Mouse (Mus musculus) midbrain, postnatal 0 days (tissue): ENCODE data around the gene Guca2a. TPM values are rescaled to one million over a fixed set of nuclear protein-coding genes. Genes with fewer than 3 reads are reported as not detected.

Experiments used
- ATAC-seq: fragments of 200-750 bp; cut with Nextera tagmentation; 2 replicates; pipeline ENCODE4 v1.8.0; 2017; ENCODE audit warnings: moderate number of reproducible peaks, mild to moderate bottlenecking, moderate TSS enrichment, moderate library complexity; ENCODE audit not compliant: low FRiP score
- DNase-seq: peaks from one replicate; pipeline ENCODE4 v3.0.0-alpha.2; 2015; ENCODE audit warnings: low spot score
- H3K27ac ChIP-seq: fragments of 300-500 bp; sonication (generic); 2 replicates; pipeline ENCODE4 v1.5.1; 2014; ENCODE audit warnings: low read depth, mild to moderate bottlenecking, low read length, mixed read lengths
- H3K27me3 ChIP-seq: fragments of 300-500 bp; sonication (generic); 2 replicates; pipeline ENCODE4 v1.6.1; 2014; ENCODE audit warnings: low read length, control low read depth, mixed read lengths; ENCODE audit not compliant: insufficient read depth
- H3K36me3 ChIP-seq: fragments of 300-500 bp; sonication (generic); 2 replicates; pipeline ENCODE4 v1.6.1; 2014; ENCODE audit warnings: low read length, control low read depth, mixed read lengths; ENCODE audit not compliant: insufficient read depth
- H3K4me1 ChIP-seq: fragments of 300-500 bp; sonication (generic); 2 replicates; pipeline ENCODE4 v1.6.1; 2014; ENCODE audit warnings: mild to moderate bottlenecking, control low read depth, antibody characterized with exemption, low read length, mixed read lengths; ENCODE audit not compliant: insufficient read depth
- H3K4me2 ChIP-seq: fragments of 300-500 bp; sonication (generic); 2 replicates; pipeline ENCODE4 v1.6.1; 2014; ENCODE audit warnings: low read depth, mild to moderate bottlenecking, low read length, mixed read lengths; ENCODE audit not compliant: poor library complexity, severe bottlenecking
- H3K4me3 ChIP-seq: fragments of 300-500 bp; sonication (generic); 2 replicates; pipeline ENCODE4 v1.5.1; 2014; ENCODE audit warnings: low read depth, mild to moderate bottlenecking, low read length, moderate library complexity
- H3K9ac ChIP-seq: fragments of 300-500 bp; sonication (generic); replicated peaks from 2 replicates; pipeline ENCODE4 v1.6.1; 2014; ENCODE audit warnings: mild to moderate bottlenecking, low read length, moderate library complexity, mixed read lengths; ENCODE audit not compliant: poor library complexity, severe bottlenecking
- H3K9me3 ChIP-seq: fragments of 300-500 bp; sonication (generic); 2 replicates; pipeline ENCODE4 v1.6.1; 2016; ENCODE audit warnings: low read length, control low read depth
- CTCF ChIP-seq: IDR thresholded peaks from 2 replicates; pipeline ENCODE4 v1.5.1; 2016; ENCODE audit warnings: antibody characterized with exemption, mild to moderate bottlenecking
- WGBS: fragments of 180-500 bp; shearing (Covaris S2); extraction: QIAGEN DNeasy Blood & Tissue Kit; methylation state at CpG from one replicate; pipeline ENCODE4 v1.1.7; 2014; 5-methylcytosine and 5-hydroxymethylcytosine counted together
- polyA plus RNA-seq: library from polyadenylated mRNA; unstranded; fragments of >200 nt; fragmentation: Nextera tagmentation; extraction: Ambion mirVana; gene quantifications from 2 replicates; pipeline ENCODE4 v1.2.1, GENCODE M21; 2015
- total RNA-seq: library from RNA; depleted of rRNA; stranded (reverse); fragments of >200 nt; gene quantifications from 2 replicates; pipeline ENCODE4 v1.2.3, GENCODE M21; 2014

Guca2a gene
- total and polyA plus RNA-seq, 2 experiments from 2014 or later = not detected

DNA sequence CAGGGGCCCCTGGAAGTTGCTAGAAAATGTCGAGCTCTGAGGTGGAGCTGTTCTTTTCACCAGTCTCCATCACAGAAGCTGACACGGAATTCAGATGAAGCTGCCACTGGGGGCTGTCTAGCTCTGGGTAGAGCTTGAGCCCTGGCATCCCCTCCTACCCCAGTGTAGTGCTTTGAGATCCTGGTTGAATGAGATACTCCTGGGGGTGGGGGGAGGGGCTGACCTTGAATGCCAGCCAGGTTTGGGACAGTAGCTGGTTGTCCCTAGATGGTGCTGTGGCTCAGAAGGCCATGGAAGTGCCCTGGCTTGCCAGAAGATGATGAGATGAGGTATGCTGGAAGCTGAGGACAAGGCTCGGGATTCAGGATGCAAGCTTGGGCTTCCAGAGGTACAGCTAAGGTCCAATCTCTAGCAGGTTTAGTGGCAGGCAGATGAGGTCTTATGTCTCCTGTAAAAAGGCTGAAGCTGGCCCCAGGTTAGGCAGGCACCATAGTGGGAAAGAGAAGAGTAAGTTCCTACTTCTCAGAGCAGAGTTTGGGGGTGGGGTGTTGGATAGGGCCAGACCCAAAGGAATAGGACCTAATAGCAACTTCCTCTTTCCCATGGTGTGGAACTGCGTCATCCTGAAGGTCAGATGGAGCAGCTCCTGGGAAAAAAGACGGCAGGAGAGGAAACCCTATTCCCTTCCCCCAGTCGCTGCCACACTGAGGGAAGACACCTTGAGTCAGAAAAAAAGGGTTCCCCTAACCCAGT is 2.4 kb upstream of the Guca2a start:
- H3K4me2 ChIP-seq = no peak overlapping the region
- peak; percentile 29; the same call in 1 of the 2 replicates for ATAC-seq

GRCm38 (mm10) chr4:119635686-119636085 is 1.8 kb upstream of the Guca2a start:
- no peak overlapping the region for H3K4me2 ChIP-seq
- WGBS = 86% methylated on average over 8 of the region's 8 CpGs
- H3K4me1 ChIP-seq = no peaks in the 10 kb centered on the region
- no peak for TF ChIP-seq CTCF
- no peak for DNase-seq
- no peaks in the 10 kb centered on the region for H3K27me3 ChIP-seq
- H3K9me3 ChIP-seq = no peaks in the 10 kb centered on the region
- no peak overlapping the region for H3K9ac ChIP-seq
- no peak overlapping the region for H3K27ac ChIP-seq
- H3K36me3 ChIP-seq = no peaks in the 10 kb centered on the region
- no peak overlapping the region for H3K4me3 ChIP-seq
- ATAC-seq = no peak

More for the DNA sequence above, 2.4 kb upstream of the Guca2a start:
- Histone ChIP-seq H3K27ac (no peak overlapping the region), H3K4me1 (no peaks in the 10 kb centered on the region), H3K36me3 (peaks cover 2% of the 10 kb centered on the region; the same call in 1 of the 2 replicates), H3K9ac (no peak overlapping the region), H3K9me3 (no peaks in the 10 kb centered on the region), H3K4me3 (no peak overlapping the region), H3K27me3 (no peaks in the 10 kb centered on the region)
- DNase-seq = peak; percentile 23
- 57% methylated on average over 6 of the region's 6 CpGs for WGBS
- TF ChIP-seq CTCF = peak; percentile 30; the same call in 1 of the 2 replicates

DNA sequence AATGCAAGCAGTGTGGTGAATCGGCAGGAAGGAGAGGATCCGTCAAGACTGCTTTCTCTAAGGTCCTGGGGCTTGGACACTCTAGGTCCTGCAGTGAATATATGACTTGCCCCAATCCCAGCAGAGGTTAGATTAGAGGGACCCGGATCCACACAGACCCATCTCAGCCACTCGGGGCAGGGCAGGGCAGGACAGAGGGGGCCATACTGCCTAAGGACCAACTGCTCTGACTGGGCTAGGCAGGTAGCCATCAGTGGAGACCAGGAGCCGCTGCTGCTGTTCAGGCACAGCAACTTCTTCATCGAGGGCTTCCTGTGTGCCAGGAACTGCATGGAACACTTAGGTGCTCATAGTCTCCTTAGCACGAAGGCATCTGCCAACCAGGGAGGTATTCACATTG is 773 bp upstream of the Guca2a start:
- no peak for DNase-seq
- Histone ChIP-seq H3K9me3 (no peaks in the 10 kb centered on the region), H3K4me1 (no peaks in the 10 kb centered on the region), H3K4me2 (no peak overlapping the region), H3K9ac (no peak overlapping the region), H3K36me3 (no peaks in the 10 kb centered on the region), H3K27me3 (no peaks in the 10 kb centered on the region), H3K27ac (no peak overlapping the region), H3K4me3 (no peak overlapping the region)
- ATAC-seq = no peak
- WGBS = 91% methylated on average over 7 of the region's 7 CpGs
- no peak for TF ChIP-seq CTCF

DNA sequence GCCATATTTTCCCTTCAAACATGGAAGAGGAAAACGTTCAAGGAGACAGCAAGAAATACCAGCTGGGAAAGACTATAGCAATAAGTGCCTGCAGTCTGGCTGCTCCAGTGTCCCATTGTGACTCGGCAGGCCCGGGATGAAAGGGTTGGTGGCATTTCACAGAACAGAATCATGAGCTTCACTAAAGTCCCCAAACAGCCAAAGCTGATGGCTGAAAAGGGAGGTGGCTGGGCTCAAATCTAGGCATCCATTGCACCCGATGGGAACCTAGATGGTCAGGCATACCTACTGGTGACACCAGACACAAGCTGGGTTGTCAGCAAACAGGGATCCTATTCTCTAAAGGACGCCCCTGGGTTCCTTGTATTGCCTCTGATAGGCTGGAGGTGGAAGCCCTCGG is 442 bp downstream of the Guca2a start:
- H3K4me2 ChIP-seq = no peak overlapping the region
- H3K4me1 ChIP-seq = no peaks in the 10 kb centered on the region
- no peaks in the 10 kb centered on the region for H3K36me3 ChIP-seq
- no peaks in the 10 kb centered on the region for H3K27me3 ChIP-seq
- H3K9me3 ChIP-seq = no peaks in the 10 kb centered on the region
- ATAC-seq (no peak), DNase-seq (no peak)
- no peak overlapping the region for H3K9ac ChIP-seq
- H3K27ac ChIP-seq = no peak overlapping the region
- 81% methylated on average over 6 of the region's 6 CpGs for WGBS
- TF ChIP-seq CTCF = no peak
- H3K4me3 ChIP-seq = no peak overlapping the region

GRCm38 (mm10) chr4:119638656-119639055 is 1.2 kb downstream of the Guca2a start:
- Histone ChIP-seq H3K4me3 (no peak overlapping the region), H3K27ac (no peak overlapping the region), H3K9ac (no peak overlapping the region), H3K9me3 (no peaks in the 10 kb centered on the region), H3K36me3 (no peaks in the 10 kb centered on the region), H3K4me2 (no peak overlapping the region), H3K4me1 (no peaks in the 10 kb centered on the region), H3K27me3 (no peaks in the 10 kb centered on the region)
- no peak for DNase-seq
- 62% methylated on average over 11 of the region's 11 CpGs for WGBS
- ATAC-seq = no peak
- no peak for TF ChIP-seq CTCF

DNA sequence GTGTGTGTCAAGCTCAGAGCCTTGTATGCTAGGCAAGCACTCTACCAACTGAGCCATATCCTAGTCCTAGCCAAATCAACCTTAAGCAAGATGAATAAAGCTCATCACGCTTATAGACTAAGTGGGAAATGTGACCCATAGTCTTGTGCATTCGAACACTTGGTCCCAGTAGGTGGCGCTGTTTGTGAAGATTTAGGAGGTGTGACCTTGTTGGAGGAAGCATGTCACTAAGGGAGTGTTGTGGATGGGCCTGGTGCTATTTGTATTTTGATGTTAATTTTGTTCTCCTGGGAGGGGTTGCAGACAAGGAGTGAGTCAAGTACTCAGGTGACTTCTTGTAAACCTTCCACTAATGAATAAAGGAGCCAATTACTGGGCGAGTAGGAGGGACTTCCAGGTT is 5.2 kb downstream of the Guca2a start:
- Histone ChIP-seq H3K27ac (no peak overlapping the region), H3K4me1 (no peaks in the 10 kb centered on the region), H3K9ac (no peak overlapping the region), H3K36me3 (no peaks in the 10 kb centered on the region), H3K9me3 (no peaks in the 10 kb centered on the region), H3K27me3 (no peaks in the 10 kb centered on the region), H3K4me3 (no peak overlapping the region), H3K4me2 (no peak overlapping the region)
- WGBS = 86% methylated on average over 4 of the region's 4 CpGs
- peak; percentile 33; the same call in 1 of the 2 replicates for TF ChIP-seq CTCF
- DNase-seq = no peak
- no peak for ATAC-seq
